Mouse (Mus musculus) cerebellum, adult 2 months (tissue): ENCODE data around the gene Slc16a12.

Experiments used
- CTCF ChIP-seq: fragments of 200-500 bp; IDR thresholded peaks from 2 replicates; pipeline ENCODE4 v1.5.1; 2011; ENCODE audit warnings: low read depth, mild to moderate bottlenecking, control low read depth, low read length, moderate library complexity, borderline replicate concordance; ENCODE audit not compliant: insufficient read depth
- POLR2A ChIP-seq: fragments of 200-500 bp; IDR thresholded peaks from 2 replicates; pipeline ENCODE4 v1.6.1; 2011; ENCODE audit warnings: low read length, control low read depth, borderline replicate concordance; ENCODE audit not compliant: insufficient read depth

GRCm38 (mm10) chr19:34655227-34655805 lies 91.8 kb downstream of the Slc16a12 start:
- TF ChIP-seq CTCF (no peak), POLR2A (no peak)
